ENCODE assay signal across 8 mouse cellular contexts in genomic region chr2:168248856-168249245, GRCm38 (mm10). TPM values are rescaled to one million over a fixed set of nuclear protein-coding genes. Genes with fewer than 3 reads are reported as not detected.
DNase-seq lines count a peak whose midpoint lies in the region; ATAC-seq lines count a peak whose summit lies in the region.
"Had no signal": no experiment of that assay in that cellular context is flagged by ENCODE, and none has a peak within 500 bp of the region (broad histone marks: within the 10 kb centered on the region; RNA-seq: fewer than 3 reads in every experiment).

No protein-coding gene starts in this region.

- no peaks in the 10 kb centered on the region for H3K27me3 ChIP-seq in embryonic facial prominence, embryonic 14.5 days (replicated peaks; ENCODE audit: control insufficient read depth, insufficient read depth, low read length)

- no peaks in the 10 kb centered on the region for H3K4me1 ChIP-seq in embryonic facial prominence, embryonic 14.5 days (ENCODE audit: control insufficient read depth, insufficient read depth, low read length)

- no peak for ATAC-seq in embryonic facial prominence, embryonic 14.5 days (ENCODE audit: low read depth)
- ATAC-seq in neutrophil, adult 5-6 weeks (ENCODE audit: extremely low read depth, insufficient number of reproducible peaks, low FRiP score, poor library complexity, severe bottlenecking) = peak; percentile 28; the same call in 1 of the 2 replicates

- H3K9me3 ChIP-seq in embryonic facial prominence, embryonic 14.5 days (ENCODE audit: control insufficient read depth, low read length) = no peaks in the 10 kb centered on the region
- H3K9me3 ChIP-seq: megakaryocyte, embryonic 14.5 days had no signal

- H3K4me2 ChIP-seq in embryonic facial prominence, embryonic 14.5 days (ENCODE audit: low read depth, low read length) = no peak overlapping the region

- DNase-seq in left cerebral cortex, postnatal 4 days = peak; percentile 72
- no peak for DNase-seq in left cerebral cortex, adult 18-20 months (ENCODE audit: low spot score in 2 of 2)
- DNase-seq in MEL-GATA-1-ER (ENCODE audit: extremely low read depth, low read depth) = peak; percentile 33
- DNase-seq in embryonic facial prominence, embryonic 14.5 days (ENCODE audit: low spot score) = peak; percentile 42
- DNase-seq in ovary, postnatal 10 days (ENCODE audit: low spot score) = no peak
- no peak for DNase-seq in frontal cortex, postnatal 14 days (ENCODE audit: low spot score in 2 of 2)

- H3K4me3 ChIP-seq in embryonic facial prominence, embryonic 14.5 days (ENCODE audit: low read depth, low read length) = no peak overlapping the region
- H3K4me3 ChIP-seq: megakaryocyte, embryonic 14.5 days had no signal

- no peak overlapping the region for H3K9ac ChIP-seq in embryonic facial prominence, embryonic 14.5 days (ENCODE audit: low read depth, low read length)

- intact Hi-C loops in left cerebral cortex, postnatal 4 days (cut with DNase I) = no loop called here

- H3K36me3 ChIP-seq in embryonic facial prominence, embryonic 14.5 days (ENCODE audit: control insufficient read depth, insufficient read depth, low read length) = no peaks in the 10 kb centered on the region

- no peak overlapping the region for H3K27ac ChIP-seq in embryonic facial prominence, embryonic 14.5 days (replicated peaks; ENCODE audit: low read depth, low read length)

- WGBS in embryonic facial prominence, embryonic 14.5 days = 15% methylated on average over 2 of the region's 2 CpGs

RNA-seq across cellular contexts. Expression of gene Mocs3, which starts 18.4 kb away (rescaled TPM):
- total RNA-seq in left cerebral cortex, postnatal 4 days (2021) = 10 to 100 TPM; 15.5 to 17.7 TPM
- 10 to 100 TPM; 18.5 to 18.9 TPM for total RNA-seq in left cerebral cortex, adult 18-20 months (2021)
- polyA plus RNA-seq in embryonic facial prominence, embryonic 14.5 days (2014; fragmentation: Nextera tagmentation; extraction: Ambion mirVana) = 8.8 and 8.9 TPM in 2 replicates
- 4.7 and 6.1 TPM in 2 replicates for total RNA-seq in neutrophil, adult 5-6 weeks (2017)

RNA-seq across cellular contexts. Expression of gene Dpm1, which starts 18.5 kb away (rescaled TPM):
- 10 to 100 TPM; 29.7 to 41.5 TPM for total RNA-seq in left cerebral cortex, postnatal 4 days (2021)
- 10 to 100 TPM; 59.3 to 60.8 TPM for total RNA-seq in left cerebral cortex, adult 18-20 months (2021)
- 84.6 and 86.6 TPM in 2 replicates for polyA plus RNA-seq in embryonic facial prominence, embryonic 14.5 days (2014; fragmentation: Nextera tagmentation; extraction: Ambion mirVana)
- 27.6 and 36.0 TPM in 2 replicates for total RNA-seq in neutrophil, adult 5-6 weeks (2017)

RNA-seq across cellular contexts. Expression of gene Gm20716, which starts 18.7 kb away (rescaled TPM):
- total RNA-seq in left cerebral cortex, postnatal 4 days (2021) = 10 to 100 TPM; 28.5 to 33.7 TPM
- 10 to 100 TPM; 36.4 to 37.0 TPM for total RNA-seq in left cerebral cortex, adult 18-20 months (2021)
- polyA plus RNA-seq in embryonic facial prominence, embryonic 14.5 days (2014; fragmentation: Nextera tagmentation; extraction: Ambion mirVana) = 21.5 and 22.0 TPM in 2 replicates
- total RNA-seq in neutrophil, adult 5-6 weeks (2017) = 42.1 and 44.1 TPM in 2 replicates

RNA-seq across cellular contexts. Expression of gene Kcng1, which starts 32.7 kb away (rescaled TPM):
- 10 to 100 TPM; 34.4 to 34.5 TPM for total RNA-seq in left cerebral cortex, postnatal 4 days (2021)
- 10 to 100 TPM; 34.5 to 40.8 TPM for total RNA-seq in left cerebral cortex, adult 18-20 months (2021)
- polyA plus RNA-seq in embryonic facial prominence, embryonic 14.5 days (2014; fragmentation: Nextera tagmentation; extraction: Ambion mirVana) = 1.1 and 1.4 TPM in 2 replicates
- not detected in 2 replicates for total RNA-seq in neutrophil, adult 5-6 weeks (2017)

RNA-seq across cellular contexts. Expression of gene Adnp, which starts 41.9 kb away (rescaled TPM):
- 100 to 1,000 TPM; 146 to 147 TPM for total RNA-seq in left cerebral cortex, postnatal 4 days (2021)
- 10 to 100 TPM; 73.0 to 78.9 TPM for total RNA-seq in left cerebral cortex, adult 18-20 months (2021)
- 2.5 and 3.3 TPM in 2 replicates for polyA plus RNA-seq in embryonic facial prominence, embryonic 14.5 days (2014; fragmentation: Nextera tagmentation; extraction: Ambion mirVana)
- total RNA-seq in neutrophil, adult 5-6 weeks (2017) = 8.1 and 13.3 TPM in 2 replicates

Comparison
In these comparisons a context has a peak if more than half of its experiments do, and no peak if none do; other contexts are left out.
1. DNase-seq: peak in left cerebral cortex, postnatal 4 days (single experiment), MEL-GATA-1-ER (single experiment) and embryonic facial prominence, embryonic 14.5 days (single experiment); none in left cerebral cortex, adult 18-20 months (0 of 2), ovary, postnatal 10 days (single experiment) and frontal cortex, postnatal 14 days (0 of 2).